Mouse (Mus musculus) splenic B cell, adult 2 months (primary cell): ENCODE data around the gene Galntl5.
"Not testable (repeated sequence)": the region's sequence is repeated elsewhere in the genome, so short reads cannot be mapped to it uniquely, and the experiment has no call there.

Experiments used
- DNase-seq: peaks from one replicate; pipeline ENCODE4 v3.0.0-alpha.2; 2011; ENCODE audit warnings: low read depth, low spot score
- H3K27me3 ChIP-seq: 2 replicates; pipeline ENCODE4 v1.6.1; 2012; ENCODE audit warnings: mild to moderate bottlenecking, low read length, moderate library complexity, mixed read lengths; ENCODE audit not compliant: control insufficient read depth, poor library complexity, insufficient read depth, severe bottlenecking
- H3K36me3 ChIP-seq: 2 replicates; pipeline ENCODE4 v1.6.1; 2012; ENCODE audit warnings: mild to moderate bottlenecking, low read length, moderate library complexity, mixed read lengths; ENCODE audit not compliant: control insufficient read depth, poor library complexity, insufficient read depth, severe bottlenecking

The Galntl5 gene

DNA sequence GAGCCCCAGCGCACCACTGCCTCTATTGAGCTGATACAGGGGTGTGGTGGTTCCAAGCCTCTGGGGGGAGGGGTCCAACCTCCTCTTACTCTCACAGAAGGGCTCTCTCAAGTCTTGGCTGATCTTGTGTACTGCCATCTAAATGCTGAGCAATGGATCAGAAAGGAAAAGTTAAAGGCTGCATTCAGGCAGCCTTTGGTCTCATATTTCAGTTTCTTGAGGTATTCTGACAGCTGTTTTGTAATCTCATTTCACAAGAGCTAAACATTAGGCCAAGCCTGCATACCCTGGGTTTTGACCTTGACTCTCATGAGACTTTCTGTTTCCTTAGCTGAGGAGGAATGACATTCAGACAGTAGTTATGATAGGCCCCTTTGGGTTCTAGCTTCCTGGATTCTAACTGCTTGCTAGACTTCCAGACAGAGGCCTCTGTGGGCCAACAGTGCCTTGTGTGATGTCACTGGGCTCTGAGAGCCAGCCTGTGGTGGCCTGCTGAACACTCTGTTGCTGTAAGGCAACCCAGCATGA, at the start of gene Galntl5:
Gene Galntl5 (plus strand): TSS at position 457 of the 528 bp plus-strand sequence.
- no peaks in the 10 kb centered on the region for H3K27me3 ChIP-seq
- DNase-seq: no peak
- no peaks in the 10 kb centered on the region for H3K36me3 ChIP-seq

DNA sequence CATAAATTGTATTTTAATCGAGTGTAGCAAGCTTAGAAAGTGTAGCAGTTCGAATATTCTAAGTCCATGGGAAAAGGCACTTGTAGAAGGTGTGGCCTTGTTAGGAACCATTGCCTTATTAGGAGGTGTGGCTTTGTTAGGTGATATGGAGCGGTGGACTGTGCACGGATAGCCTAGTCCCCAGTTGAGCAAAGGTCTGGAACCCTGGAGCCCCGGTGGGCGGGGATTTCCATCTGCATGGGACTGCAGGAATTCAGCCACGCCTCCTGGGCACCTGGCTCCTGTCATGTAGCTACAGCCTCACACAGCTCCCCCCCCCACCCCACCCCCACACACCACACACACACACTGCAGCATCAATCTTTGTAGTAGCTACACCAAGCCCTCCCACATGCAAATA, 34.6 kb upstream of the Galntl5 start:
- no peaks in the 10 kb centered on the region for H3K27me3 ChIP-seq
- no peak for DNase-seq
- H3K36me3 ChIP-seq: no peaks in the 10 kb centered on the region

DNA sequence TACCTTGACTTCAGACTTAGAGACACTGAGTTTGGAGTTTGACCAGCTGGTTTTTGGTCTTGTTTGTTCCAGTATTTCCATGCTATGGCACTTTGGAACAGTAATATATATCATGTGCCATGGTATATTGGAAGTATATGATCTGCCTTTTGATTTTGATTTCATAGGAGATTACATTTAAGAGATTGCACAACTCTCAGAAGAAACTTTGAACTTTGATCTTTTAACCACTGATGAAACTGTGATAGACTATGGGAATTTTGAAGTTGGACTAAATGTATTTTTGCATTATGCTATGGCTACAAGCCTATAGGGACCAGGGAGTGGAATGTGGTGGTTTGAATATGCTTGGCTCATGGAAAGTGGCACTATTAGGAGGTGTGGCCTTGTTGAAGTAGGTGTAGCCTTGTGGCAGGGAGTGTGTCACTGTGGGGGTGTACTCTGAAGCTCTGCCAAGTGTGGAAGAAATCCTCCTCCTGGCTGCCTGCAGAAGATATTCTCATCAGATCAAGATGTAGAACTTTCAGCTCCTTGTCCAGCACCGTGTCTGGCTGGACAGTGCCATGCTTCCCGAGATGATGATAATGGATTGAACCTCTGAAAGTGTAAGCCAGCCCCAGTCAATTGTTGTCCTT, 31.8 kb upstream of the Galntl5 start:
- Histone ChIP-seq H3K27me3 (no peaks in the 10 kb centered on the region), H3K36me3 (no peaks in the 10 kb centered on the region)
- DNase-seq: no peak

DNA sequence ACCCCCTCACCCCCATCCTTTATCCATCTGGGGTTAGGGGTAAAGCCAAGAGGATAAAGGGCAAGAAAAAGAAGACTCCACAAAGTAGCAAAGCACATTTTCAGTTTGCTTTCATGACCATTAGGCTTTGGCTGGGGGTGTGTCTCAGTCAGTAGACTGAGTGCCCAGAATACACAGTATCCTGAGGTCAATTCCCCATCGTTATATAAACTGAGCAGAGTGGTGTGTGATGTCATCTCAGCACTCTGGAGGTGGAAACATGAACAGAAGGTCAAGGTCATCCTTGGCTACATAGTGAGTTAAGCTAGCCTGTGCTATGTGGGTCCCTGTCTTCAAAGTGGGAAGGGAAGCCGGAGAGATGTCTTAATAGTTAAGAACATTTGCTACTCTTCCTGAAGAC, 27.8 kb upstream of the Galntl5 start:
- Histone ChIP-seq H3K27me3 (no peaks in the 10 kb centered on the region), H3K36me3 (no peaks in the 10 kb centered on the region)
- DNase-seq: no peak

DNA sequence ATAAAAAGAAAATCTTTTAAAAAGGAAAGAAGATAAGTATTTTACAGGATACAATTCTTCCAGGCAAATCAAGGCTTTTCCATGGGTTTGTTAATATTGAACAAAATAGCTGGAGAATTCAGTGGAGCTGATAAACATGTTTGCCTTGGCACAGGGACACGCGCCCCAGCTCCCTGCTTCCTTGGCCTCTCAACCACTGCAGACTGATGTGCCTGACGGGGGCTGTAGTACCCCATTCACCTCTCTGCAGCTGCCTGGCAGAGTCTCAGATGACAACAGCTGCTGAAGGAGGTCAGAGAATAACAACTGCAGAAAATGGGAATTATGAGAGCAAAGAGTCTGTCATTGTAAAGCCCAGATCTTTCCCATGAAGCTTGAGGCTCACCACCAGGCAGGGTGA, 27.3 kb upstream of the Galntl5 start:
- H3K27me3 ChIP-seq: no peaks in the 10 kb centered on the region
- DNase-seq: no peak

DNA sequence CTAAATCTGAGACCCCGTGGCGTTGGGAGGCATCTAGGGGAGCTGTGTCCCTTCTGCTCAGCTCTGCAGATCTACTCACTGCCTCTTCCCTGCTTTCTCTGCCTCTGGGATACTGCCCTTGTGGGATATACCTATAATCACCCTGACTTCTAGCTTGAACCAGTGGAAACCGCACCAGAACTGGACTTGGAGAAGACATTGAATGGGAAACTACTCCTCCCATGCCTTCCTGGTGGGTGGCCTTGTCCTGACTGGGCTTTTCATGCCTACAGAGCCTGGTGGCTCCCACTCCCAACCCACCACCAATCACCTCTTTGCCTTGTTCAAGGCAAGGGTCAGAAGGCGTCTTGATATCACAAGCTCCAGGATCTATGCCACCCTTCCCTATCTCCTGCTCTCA, 26.4 kb upstream of the Galntl5 start:
- H3K36me3 ChIP-seq: no peaks in the 10 kb centered on the region
- DNase-seq: no peak
- no peaks in the 10 kb centered on the region for H3K27me3 ChIP-seq

More for the DNA sequence above, 27.3 kb upstream of the Galntl5 start:
- H3K36me3 ChIP-seq: no peaks in the 10 kb centered on the region

DNA sequence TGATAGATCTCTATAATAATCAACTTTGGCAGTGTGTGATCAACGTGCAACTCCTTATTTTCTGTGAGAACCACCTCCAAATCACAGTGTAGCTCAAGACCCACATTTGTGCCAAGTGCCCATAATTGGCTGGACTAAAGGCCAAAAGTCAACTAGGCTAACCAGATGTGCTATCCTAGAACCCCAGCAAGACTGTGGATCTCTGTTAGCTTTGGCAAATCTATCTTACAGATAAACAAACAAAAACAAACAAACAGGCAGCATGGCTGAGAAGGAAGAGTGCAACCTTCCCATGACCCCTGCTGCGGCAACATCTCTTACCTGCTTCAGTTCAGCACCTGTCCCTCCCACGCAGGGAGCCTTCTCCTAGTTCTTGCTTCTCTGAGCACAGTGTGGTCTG, 25.9 kb upstream of the Galntl5 start:
- H3K27me3 ChIP-seq: no peaks in the 10 kb centered on the region
- no peak for DNase-seq
- no peaks in the 10 kb centered on the region for H3K36me3 ChIP-seq

DNA sequence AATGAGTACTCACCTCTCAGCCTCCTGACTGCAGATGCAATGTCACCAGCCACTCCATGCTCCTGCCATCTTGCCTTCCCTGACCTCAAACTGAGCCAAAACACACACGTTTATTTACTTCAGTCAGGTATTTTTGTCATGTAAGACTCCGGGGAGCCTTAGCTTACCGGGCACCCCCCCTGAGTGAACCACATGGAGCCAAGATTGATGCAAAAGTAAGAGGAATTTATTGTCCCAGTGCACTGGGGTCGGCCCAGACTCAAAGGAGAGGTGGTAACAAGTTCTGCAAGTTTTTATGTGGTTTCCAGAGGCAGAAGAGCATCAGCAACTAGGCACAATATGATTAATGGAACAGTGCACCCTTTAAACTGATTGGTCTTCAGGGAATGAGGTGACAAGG, 24.1 kb upstream of the Galntl5 start:
- no peaks in the 10 kb centered on the region for H3K36me3 ChIP-seq
- DNase-seq: no peak
- no peaks in the 10 kb centered on the region for H3K27me3 ChIP-seq

DNA sequence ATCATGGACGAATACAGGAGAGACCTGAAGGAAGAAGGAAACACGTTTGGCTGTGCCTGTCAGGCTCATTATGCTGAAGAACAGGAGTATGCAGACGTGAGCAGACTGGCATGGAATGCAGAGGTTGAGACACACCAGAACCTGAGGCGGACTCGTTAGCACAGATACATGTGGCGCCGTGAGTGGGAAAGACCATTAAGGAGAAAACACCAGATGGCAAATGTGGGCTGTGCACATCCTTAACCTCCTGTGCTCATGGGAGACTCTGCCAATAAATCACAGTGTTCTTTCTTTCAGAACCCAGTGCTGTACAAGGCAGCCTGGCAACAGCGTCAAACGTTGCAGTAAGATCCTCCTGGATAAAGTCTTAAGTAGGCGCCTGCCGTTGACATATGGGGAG, 20.7 kb upstream of the Galntl5 start:
- no peaks in the 10 kb centered on the region for H3K27me3 ChIP-seq
- DNase-seq: no peak
- no peaks in the 10 kb centered on the region for H3K36me3 ChIP-seq

DNA sequence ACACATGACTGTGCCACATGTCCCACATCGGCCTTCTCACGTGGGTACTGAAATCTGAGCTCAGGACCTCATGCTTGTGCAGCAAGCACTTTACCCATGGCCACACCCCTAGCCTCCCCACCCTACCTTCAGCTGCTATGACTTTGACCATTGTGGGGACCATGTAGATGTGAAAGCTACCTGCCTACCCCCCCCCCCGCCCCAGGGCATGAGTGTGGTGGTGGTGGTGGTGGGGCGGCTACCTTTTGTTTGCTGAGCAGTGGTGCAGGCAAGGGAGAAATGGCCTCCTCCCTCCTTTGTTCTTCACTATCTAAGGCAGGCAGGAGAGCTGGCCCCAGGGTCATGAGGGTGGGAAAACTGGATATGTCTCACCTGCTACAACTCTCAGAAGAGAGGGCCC, 18.3 kb upstream of the Galntl5 start:
- no peak for DNase-seq
- Histone ChIP-seq H3K27me3 (no peaks in the 10 kb centered on the region), H3K36me3 (no peaks in the 10 kb centered on the region)

DNA sequence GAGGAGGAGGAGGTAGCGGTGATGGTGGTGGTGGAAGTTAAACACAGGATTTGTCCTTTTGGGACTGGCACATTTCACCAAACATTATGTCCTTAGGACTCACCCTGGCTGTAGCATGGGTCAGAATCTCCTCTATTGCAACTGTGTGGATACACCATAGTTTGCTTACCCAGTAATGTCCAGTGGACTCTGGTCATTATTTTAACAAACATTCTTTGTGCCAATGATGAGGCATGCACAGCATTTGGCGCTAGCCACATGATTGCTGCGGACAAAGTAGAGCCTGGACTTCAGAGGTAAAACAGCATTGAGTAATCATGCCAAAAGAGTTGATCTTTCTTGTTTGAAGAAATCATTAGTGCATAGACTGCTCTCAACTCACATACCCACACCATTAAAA, 17.3 kb upstream of the Galntl5 start:
- Histone ChIP-seq H3K36me3 (no peaks in the 10 kb centered on the region), H3K27me3 (no peaks in the 10 kb centered on the region)
- no peak for DNase-seq

DNA sequence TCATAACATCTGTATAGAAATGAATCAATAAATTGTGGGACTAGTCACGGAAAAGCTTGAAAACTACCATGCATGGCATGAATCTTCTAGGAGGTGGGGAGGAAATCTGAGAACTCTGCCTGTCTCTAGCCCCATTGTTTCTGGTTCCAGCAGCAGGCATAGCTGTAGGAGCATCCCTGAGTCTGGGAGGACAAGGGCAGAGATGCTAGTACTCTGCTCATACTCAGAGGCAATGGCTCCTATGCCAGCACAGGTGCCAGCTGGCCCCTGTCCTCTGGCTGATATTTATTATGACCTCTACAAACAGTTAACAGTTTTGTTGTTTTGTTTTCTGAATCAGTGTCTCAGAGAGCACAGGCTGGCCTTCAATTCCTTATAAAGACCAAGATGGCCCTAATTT, 16.9 kb upstream of the Galntl5 start:
- no peak for DNase-seq
- Histone ChIP-seq H3K36me3 (no peaks in the 10 kb centered on the region), H3K27me3 (no peaks in the 10 kb centered on the region)

DNA sequence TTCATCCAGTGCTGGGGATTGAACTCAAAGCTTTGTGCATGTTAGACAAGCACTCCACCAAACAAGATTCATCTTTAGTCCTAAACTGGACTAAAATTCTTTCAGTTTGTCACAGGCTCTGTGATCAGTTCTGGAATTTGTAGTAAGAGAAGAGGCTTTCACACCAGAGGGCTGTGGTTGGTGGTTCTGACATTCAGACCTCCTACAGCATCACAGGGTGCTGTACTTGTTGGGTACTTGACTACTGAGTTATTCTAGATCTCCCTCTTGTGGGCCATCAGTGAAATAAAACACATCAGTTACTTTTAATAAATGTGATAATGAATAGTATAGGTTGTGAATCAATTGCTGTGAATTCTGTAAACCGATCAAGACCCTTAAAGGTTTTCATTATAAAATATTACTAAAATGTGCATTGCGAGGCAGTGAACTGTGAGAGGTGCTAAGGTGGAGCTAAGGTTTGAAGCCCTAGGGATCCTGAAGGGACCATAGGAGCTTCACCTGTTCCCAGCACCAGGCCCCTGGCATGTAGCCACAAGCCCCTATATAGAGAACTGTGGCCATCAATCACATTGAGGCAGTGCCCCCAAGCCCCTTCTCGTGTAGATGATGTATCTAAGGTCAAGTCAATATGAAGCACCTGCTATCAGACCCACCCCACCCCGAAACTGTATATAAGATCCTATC, 16.0 kb upstream of the Galntl5 start:
- DNase-seq: no peak
- Histone ChIP-seq H3K36me3 (no peaks in the 10 kb centered on the region), H3K27me3 (no peaks in the 10 kb centered on the region)

DNA sequence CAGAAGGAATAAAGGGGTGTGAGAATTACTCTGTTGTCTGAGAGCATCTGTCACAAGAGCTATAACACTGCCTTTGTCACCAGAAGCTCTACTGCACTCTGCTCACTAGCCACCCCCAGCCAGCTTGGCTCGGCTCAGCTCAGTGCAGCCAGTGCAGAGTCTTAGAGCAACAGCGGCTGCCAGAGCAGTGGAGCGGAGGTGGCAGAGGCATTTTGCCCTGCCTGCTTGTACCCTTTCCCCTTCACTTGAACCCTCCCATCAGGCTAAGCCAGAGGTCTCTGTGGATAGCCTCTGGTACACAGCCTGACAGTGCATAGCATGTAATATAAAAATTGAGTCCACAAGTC, 15.5 kb upstream of the Galntl5 start:
- no peak for DNase-seq
- no peaks in the 10 kb centered on the region for H3K36me3 ChIP-seq
- H3K27me3 ChIP-seq: no peaks in the 10 kb centered on the region

DNA sequence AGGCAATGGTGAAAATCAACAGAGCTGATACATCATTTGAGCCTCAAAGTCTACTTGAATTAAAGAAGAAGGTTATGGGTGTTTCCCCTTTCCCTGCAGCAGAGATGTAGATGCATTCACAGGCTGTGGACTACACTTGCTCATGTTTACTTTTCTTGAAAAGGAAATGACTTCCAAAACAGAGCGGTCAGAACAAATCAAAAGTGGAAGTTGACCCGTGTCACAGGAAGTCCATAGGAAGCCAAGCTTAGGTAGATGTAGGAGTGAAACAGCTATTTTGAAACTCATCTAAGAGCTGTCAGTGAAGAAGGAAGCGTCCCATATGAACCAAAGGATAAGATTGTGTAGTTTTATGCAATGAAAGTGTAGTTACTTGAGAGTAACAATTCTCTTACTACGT, 14.6 kb upstream of the Galntl5 start:
- peak; percentile 6 for DNase-seq
- H3K36me3 ChIP-seq: no peaks in the 10 kb centered on the region
- H3K27me3 ChIP-seq: no peaks in the 10 kb centered on the region

DNA sequence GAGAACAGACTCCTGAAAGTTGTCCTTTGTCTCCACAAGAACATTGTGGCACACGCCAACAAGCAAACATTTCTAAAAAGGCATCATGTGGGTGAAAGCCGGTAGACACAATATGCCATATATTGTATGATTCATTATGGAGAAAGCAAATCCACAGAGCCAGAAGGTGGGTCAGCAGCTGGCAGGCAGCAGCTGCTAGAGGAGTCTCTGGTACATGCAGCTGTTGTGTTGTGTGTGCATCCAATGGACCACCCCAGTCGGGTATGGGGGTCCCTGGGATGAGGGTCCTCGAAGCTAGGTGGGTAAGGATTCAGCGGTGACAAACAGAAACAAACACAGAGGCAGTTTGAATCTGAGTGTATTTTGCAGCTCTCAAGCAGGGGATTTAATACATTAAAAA, 3.3 kb upstream of the Galntl5 start:
- DNase-seq, H3K27me3 ChIP-seq, H3K36me3 ChIP-seq: not testable (repeated sequence)
